Mouse (Mus musculus) heart, adult 2 months (tissue): ENCODE measurements around the gene Fap. TPM values are rescaled to one million over a fixed set of nuclear protein-coding genes. Genes with fewer than 3 reads are reported as not detected.

ENCODE experiments used
- DNase-seq, 2 experiments: peaks; one replicate each; pipeline ENCODE4 v3.0.0; 2021
- H3K27ac ChIP-seq: fragments of 200-600 bp; 2 replicates; pipeline ENCODE4 v1.8.1; 2022
- H3K27me3 ChIP-seq: fragments of 200-500 bp; 2 replicates; pipeline ENCODE4 v1.6.1; 2012; ENCODE audit warnings: mild to moderate bottlenecking, low read length, inconsistent platforms, mixed read lengths; ENCODE audit not compliant: control insufficient read depth, insufficient read depth
- H3K36me3 ChIP-seq: fragments of 200-500 bp; 2 replicates; pipeline ENCODE4 v1.6.1; 2012; ENCODE audit warnings: low read length, inconsistent platforms; ENCODE audit not compliant: control insufficient read depth, insufficient read depth
- H3K4me1 ChIP-seq: fragments of 200-500 bp; 2 replicates; pipeline ENCODE4 v1.6.1; 2011; ENCODE audit warnings: low read length; ENCODE audit not compliant: control insufficient read depth, insufficient read depth
- H3K4me3 ChIP-seq: fragments of 200-600 bp; 2 replicates; pipeline ENCODE4 v1.8.1; 2022
- H3K79me2 ChIP-seq: fragments of 200-500 bp; replicated peaks from 2 replicates; pipeline ENCODE4 v1.6.1; 2012; ENCODE audit warnings: mild to moderate bottlenecking, inconsistent platforms, low read length, moderate library complexity, mixed read lengths; ENCODE audit not compliant: control insufficient read depth, insufficient read depth
- H3K9ac ChIP-seq: fragments of 200-500 bp; 2 replicates; pipeline ENCODE4 v1.6.1; 2012; ENCODE audit warnings: low read depth, mild to moderate bottlenecking, control low read depth, inconsistent platforms, low read length, mixed read lengths
- CTCF ChIP-seq: fragments of 200-600 bp; IDR thresholded peaks from 2 replicates; pipeline ENCODE4 v1.8.1; 2022; ENCODE audit warnings: antibody characterized with exemption, mild to moderate bottlenecking, moderate library complexity
- EP300 ChIP-seq: fragments of 200-500 bp; IDR thresholded peaks from 2 replicates; pipeline ENCODE4 v1.6.1; 2011; ENCODE audit warnings: low read depth, low read length, control low read depth; ENCODE audit not compliant: insufficient read depth
- POLR2A ChIP-seq: fragments of 200-500 bp; IDR thresholded peaks from 2 replicates; pipeline ENCODE4 v1.6.1; 2011; ENCODE audit warnings: mild to moderate bottlenecking, low read depth, low read length, control low read depth; ENCODE audit not compliant: insufficient read depth
- WGBS: fragments of 180-500 bp; shearing (Covaris S2); methylation state at CpG from one replicate; pipeline ENCODE4 v1.1.7; 2018; 5-methylcytosine and 5-hydroxymethylcytosine counted together
- intact Hi-C: fragments of 180-260 bp; cut with DNase I; formaldehyde crosslinking; loops from one replicate; pipeline ENCODE4 v1.15.1; 2025
- polyA plus RNA-seq: library from polyadenylated mRNA; depleted of rRNA; stranded (reverse); fragments of >200 nt; gene quantifications from 2 replicates; pipeline ENCODE4 v1.2.3, GENCODE M21; 2012
- total RNA-seq, 2 experiments: library from RNA; stranded (reverse); gene quantifications; 2 replicates each; pipeline ENCODE4 v1.2.3; 2021

Fap gene
- total and polyA plus RNA-seq, 3 experiments, result 1.4 to 5.0 (median 3.8) TPM

GRCm38 (mm10) chr2:62526399-62526798 is 47.5 kb downstream of the Fap start:
- intact Hi-C loops, result no loop called here
- Histone ChIP-seq H3K27me3 (no peaks in the 10 kb centered on the region), H3K9ac (no peak overlapping the region), H3K79me2 (no peaks in the 10 kb centered on the region), H3K4me1 (no peaks in the 10 kb centered on the region), H3K36me3 (no peaks in the 10 kb centered on the region), H3K4me3 (no peak overlapping the region), H3K27ac (no peak overlapping the region)
- DNase-seq, result no peak
- TF ChIP-seq POLR2A (no peak), CTCF (no peak), EP300 (no peak)
- 92% methylated on average over 9 of the region's 9 CpGs for WGBS

- Histone ChIP-seq H3K4me1 (no peaks in the 10 kb centered on the region), H3K79me2 (no peaks in the 10 kb centered on the region), H3K27ac (no peak overlapping the region), H3K27me3 (no peaks in the 10 kb centered on the region), H3K4me3 (no peak overlapping the region), H3K9ac (no peak overlapping the region), H3K36me3 (no peaks in the 10 kb centered on the region)
- no peak for DNase-seq
- intact Hi-C loops, result no loop called here
- WGBS, result 72% methylated on average over 2 of the region's 2 CpGs
- TF ChIP-seq CTCF, result no peak
- no peak for TF ChIP-seq EP300
- TF ChIP-seq POLR2A, result no peak
These were observed 56.1 kb downstream of the Fap start for GRCm38 (mm10) chr2:62517790-62518189.

- no peaks in the 10 kb centered on the region for H3K27me3 ChIP-seq
- H3K4me3 ChIP-seq, result no peak overlapping the region
- H3K36me3 ChIP-seq, result no peaks in the 10 kb centered on the region
- TF ChIP-seq EP300 (no peak), CTCF (no peak), POLR2A (no peak)
- intact Hi-C loops, result no loop called here
- no peak for DNase-seq
- H3K27ac ChIP-seq, result no peak overlapping the region
- no peaks in the 10 kb centered on the region for H3K79me2 ChIP-seq
- no peak overlapping the region for H3K9ac ChIP-seq
- 77% methylated on average over 6 of the region's 6 CpGs for WGBS
- H3K4me1 ChIP-seq, result no peaks in the 10 kb centered on the region
These were observed 59.4 kb downstream of the Fap start for GRCm38 (mm10) chr2:62514477-62514876.

GRCm38 (mm10) chr2:62513477-62513876 is 60.4 kb downstream of the Fap start:
- intact Hi-C loops, result no loop called here
- WGBS, result 87% methylated on average over 15 of the region's 15 CpGs
- H3K27ac ChIP-seq, result no peak overlapping the region
- no peaks in the 10 kb centered on the region for H3K36me3 ChIP-seq
- no peak overlapping the region for H3K4me3 ChIP-seq
- TF ChIP-seq EP300 (no peak), CTCF (no peak), POLR2A (no peak)
- no peaks in the 10 kb centered on the region for H3K4me1 ChIP-seq
- no peak overlapping the region for H3K9ac ChIP-seq
- DNase-seq, result no peak
- no peaks in the 10 kb centered on the region for H3K79me2 ChIP-seq
- no peaks in the 10 kb centered on the region for H3K27me3 ChIP-seq

GRCm38 (mm10) chr2:62507130-62507529 is 66.7 kb downstream of the Fap start:
- Histone ChIP-seq H3K79me2 (no peaks in the 10 kb centered on the region), H3K27me3 (no peaks in the 10 kb centered on the region), H3K4me3 (no peak overlapping the region), H3K4me1 (no peaks in the 10 kb centered on the region), H3K9ac (no peak overlapping the region), H3K36me3 (no peaks in the 10 kb centered on the region), H3K27ac (no peak overlapping the region)
- no peak for DNase-seq
- WGBS, result 87% methylated on average over 5 of the region's 5 CpGs
- TF ChIP-seq EP300 (no peak), CTCF (no peak), POLR2A (no peak)
- intact Hi-C loops, result no loop called here

- Histone ChIP-seq H3K4me1 (no peaks in the 10 kb centered on the region), H3K36me3 (no peaks in the 10 kb centered on the region), H3K27ac (no peak overlapping the region), H3K79me2 (no peaks in the 10 kb centered on the region), H3K9ac (no peak overlapping the region), H3K27me3 (no peaks in the 10 kb centered on the region), H3K4me3 (no peak overlapping the region)
- TF ChIP-seq EP300 (no peak), POLR2A (no peak), CTCF (no peak)
- no peak for DNase-seq
- intact Hi-C loops, result no loop called here
- 75% methylated on average over 2 of the region's 2 CpGs for WGBS
These were observed 67.4 kb downstream of the Fap start for GRCm38 (mm10) chr2:62506441-62506840.
